In genomic region chr4:33555966-33556365, GRCm38 (mm10) we compare ENCODE assay signal across 14 mouse cellular contexts.
DNase-seq lines count a peak whose midpoint lies in the region; ATAC-seq and TF ChIP-seq lines count a peak whose summit lies in the region.
"Had no signal": no experiment of that assay in that cellular context is flagged by ENCODE, and none has a peak within 500 bp of the region (broad histone marks: within the 10 kb centered on the region; RNA-seq: fewer than 3 reads in every experiment).

No protein-coding gene starts in this region.

- WGBS in forebrain, embryonic 10.5 days: 32% methylated on average over 12 of the region's 12 CpGs
- 19% methylated on average over 12 of the region's 12 CpGs for WGBS in forebrain, postnatal 0 days
- 26% methylated on average over 12 of the region's 12 CpGs for WGBS in neural tube, embryonic 12.5 days
- 15% methylated on average over 12 of the region's 12 CpGs for WGBS in hindbrain, embryonic 15.5 days

- H3K36me3 ChIP-seq in forebrain, embryonic 10.5 days (replicated peaks): no peaks in the 10 kb centered on the region
- H3K36me3 ChIP-seq in forebrain, postnatal 0 days (ENCODE audit: insufficient read depth): no peaks in the 10 kb centered on the region
- no peaks in the 10 kb centered on the region for H3K36me3 ChIP-seq in neural tube, embryonic 12.5 days
- no peaks in the 10 kb centered on the region for H3K36me3 ChIP-seq in hindbrain, embryonic 15.5 days
- H3K36me3 ChIP-seq: liver, embryonic 13.5 days had no signal

- H3K27me3 ChIP-seq in forebrain, embryonic 10.5 days (ENCODE audit: poor library complexity, severe bottlenecking): peaks cover 17% of the 10 kb centered on the region
- no peaks in the 10 kb centered on the region for H3K27me3 ChIP-seq in forebrain, postnatal 0 days (ENCODE audit: insufficient read depth, low read length)
- no peaks in the 10 kb centered on the region for H3K27me3 ChIP-seq in neural tube, embryonic 12.5 days (replicated peaks)
- H3K27me3 ChIP-seq in hindbrain, embryonic 15.5 days: no peaks in the 10 kb centered on the region
- H3K27me3 ChIP-seq: CH12.LX had no signal

- no peak overlapping the region for H3K4me2 ChIP-seq in forebrain, postnatal 0 days (ENCODE audit: low read depth)
- peak overlapping the region; percentile 19; the same call in 1 of the 2 replicates for H3K4me2 ChIP-seq in neural tube, embryonic 12.5 days (replicated peaks)
- peak overlapping the region; percentile 14 for H3K4me2 ChIP-seq in hindbrain, embryonic 15.5 days
- H3K4me2 ChIP-seq: liver, embryonic 13.5 days had no signal

- peaks cover 29% of the 10 kb centered on the region for H3K4me1 ChIP-seq in forebrain, embryonic 10.5 days
- 0 out of 2 replicates have a peak, but pooled peaks cover 4% of the 10 kb centered on the region for H3K4me1 ChIP-seq in forebrain, postnatal 0 days (ENCODE audit: insufficient read depth)
- peaks cover 7% of the 10 kb centered on the region; the same call in 1 of the 2 replicates for H3K4me1 ChIP-seq in neural tube, embryonic 12.5 days
- H3K4me1 ChIP-seq in hindbrain, embryonic 15.5 days (replicated peaks): peaks cover 16% of the 10 kb centered on the region
- H3K4me1 ChIP-seq: liver, embryonic 13.5 days had no signal

- no peak for TF ChIP-seq CTCF in forebrain, postnatal 0 days (IDR thresholded peaks at IDR 0.05; ENCODE audit: low read depth)

- ATAC-seq in forebrain, postnatal 0 days: no peak
- no peak for ATAC-seq in neural tube, embryonic 12.5 days (ENCODE audit: low FRiP score, low read depth)
- ATAC-seq in hindbrain, embryonic 15.5 days (ENCODE audit: low FRiP score, low read depth): no peak

- 0 out of 2 replicates have a peak overlapping the region, but pooled peaks have one; percentile 51 for H3K27ac ChIP-seq in forebrain, embryonic 10.5 days
- H3K27ac ChIP-seq in forebrain, postnatal 0 days (ENCODE audit: low read depth, low read length): no peak overlapping the region
- no peak overlapping the region for H3K27ac ChIP-seq in neural tube, embryonic 12.5 days
- no peak overlapping the region for H3K27ac ChIP-seq in hindbrain, embryonic 15.5 days (replicated peaks)
- H3K27ac ChIP-seq: liver, embryonic 13.5 days had no signal

- peaks cover 6% of the 10 kb centered on the region; the same call in 1 of the 2 replicates for H3K9me3 ChIP-seq in forebrain, embryonic 10.5 days
- no peaks in the 10 kb centered on the region for H3K9me3 ChIP-seq in forebrain, postnatal 0 days (ENCODE audit: low read length)
- H3K9me3 ChIP-seq in neural tube, embryonic 12.5 days: no peaks in the 10 kb centered on the region; the same call in 1 of the 2 replicates
- no peaks in the 10 kb centered on the region for H3K9me3 ChIP-seq in hindbrain, embryonic 15.5 days
- H3K9me3 ChIP-seq: liver, embryonic 13.5 days had no signal

- no peak overlapping the region for H3K9ac ChIP-seq in forebrain, postnatal 0 days
- no peak overlapping the region for H3K9ac ChIP-seq in neural tube, embryonic 12.5 days
- H3K9ac ChIP-seq in hindbrain, embryonic 15.5 days: no peak overlapping the region
- H3K9ac ChIP-seq: liver, embryonic 13.5 days had no signal

- no peak for DNase-seq in forebrain, embryonic 10.5 days (ENCODE audit: extremely low spot score, low spot score)
- DNase-seq in forebrain, postnatal 0 days: no peak
- no peak for DNase-seq in neural tube, embryonic 10.5 days (ENCODE audit: extremely low spot score, low spot score)
- no peak for DNase-seq in spleen, adult 12 weeks (ENCODE audit: low spot score)
- no peak for DNase-seq in ovary, adult 18-20 months (ENCODE audit: low spot score)
- DNase-seq in right cerebral cortex, postnatal 10 days (ENCODE audit: low spot score in 2 of 2): no peak
- DNase-seq: adrenal gland, postnatal 14 days; kidney, postnatal 25 days; liver, embryonic 13.5 days; right cerebral cortex, postnatal 25 days had no signal

- H3K4me3 ChIP-seq in forebrain, embryonic 10.5 days: peak overlapping the region; percentile 30
- no peak overlapping the region for H3K4me3 ChIP-seq in forebrain, postnatal 0 days (ENCODE audit: low read depth, low read length)
- H3K4me3 ChIP-seq in neural tube, embryonic 12.5 days: no peak overlapping the region
- no peak overlapping the region for H3K4me3 ChIP-seq in hindbrain, embryonic 15.5 days
- H3K4me3 ChIP-seq: erythroblast, embryonic 14.5 days; liver, embryonic 13.5 days had no signal
